Mouse (Mus musculus): ENCODE results near the gene Tmco2.
"Not testable (repeated sequence)": the region's sequence is repeated elsewhere in the genome, so short reads cannot be mapped to it uniquely, and the experiment has no call there.

Tmco2 gene

GRCm38 (mm10) chr4:121109126-121109525, at the start of gene Tmco2:
TSS of gene Tmco2 (minus strand) at chr4:121109226.
- DNase-seq (ENCODE audit: low spot score): no peak

GRCm38 (mm10) chr4:121103304-121103703, 5.7 kb downstream of the Tmco2 start:
- DNase-seq (ENCODE audit: low spot score): no peak

DNA sequence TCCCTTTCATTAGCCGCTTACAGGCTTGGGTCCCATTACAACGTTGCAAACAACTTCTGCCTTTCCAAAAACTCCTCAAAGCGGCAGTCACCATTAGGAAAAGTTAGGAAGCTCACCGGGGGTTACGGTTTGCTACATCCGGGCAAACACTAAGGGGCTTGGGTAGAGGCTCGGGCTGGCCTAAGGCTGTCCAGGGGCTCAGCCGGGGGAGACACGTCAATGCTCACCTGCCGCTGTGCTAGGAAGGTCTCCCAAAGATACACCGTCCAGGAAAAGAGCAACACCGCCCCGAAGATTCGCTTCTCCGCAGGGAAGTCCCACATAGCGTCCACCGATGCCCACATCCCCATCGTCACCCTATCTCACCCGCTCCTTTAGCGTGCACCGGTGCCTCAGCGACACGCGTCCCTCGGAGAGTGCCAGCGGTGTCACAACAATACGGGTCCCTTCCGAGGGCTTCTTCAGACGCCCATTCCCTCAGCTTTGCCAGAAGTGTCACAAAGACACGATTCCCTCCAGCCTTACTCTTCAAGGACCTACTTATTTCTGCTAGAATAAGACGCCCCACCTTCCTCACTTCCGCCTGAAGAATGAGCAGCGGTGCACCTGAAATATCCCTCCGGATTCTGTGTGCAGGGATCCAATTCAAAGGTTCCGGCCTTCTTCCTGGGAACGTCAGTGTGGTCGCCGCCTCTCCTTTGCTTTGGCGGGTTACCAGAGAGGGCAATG, 11.2 kb downstream of the Tmco2 start, which contains the start of gene Zmpste24:
Zmpste24 (minus strand) TSS at position 592 of the 729 bp plus-strand sequence.
- peak; percentile 92 for DNase-seq (ENCODE audit: low spot score)

DNA sequence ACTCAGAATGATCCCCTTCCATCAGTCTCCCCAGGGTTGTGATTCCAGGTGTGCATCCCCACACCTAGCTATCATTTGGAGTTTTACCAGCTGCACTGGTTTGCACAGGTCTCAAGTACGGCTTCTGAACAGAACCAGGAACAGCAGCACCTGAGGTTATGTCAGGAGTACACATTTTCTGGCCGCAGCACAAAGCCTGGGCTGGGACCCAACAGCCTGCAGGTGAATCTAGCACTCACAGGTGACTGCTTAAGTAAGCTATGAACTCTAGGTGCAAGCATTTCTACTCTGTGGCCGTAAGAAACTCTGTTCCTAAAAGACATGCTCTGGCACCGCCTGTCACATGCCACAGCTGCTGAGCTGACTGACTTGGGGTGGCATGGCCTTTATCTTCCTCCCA, 18.8 kb downstream of the Tmco2 start:
- no peak for DNase-seq (ENCODE audit: low spot score)

DNA sequence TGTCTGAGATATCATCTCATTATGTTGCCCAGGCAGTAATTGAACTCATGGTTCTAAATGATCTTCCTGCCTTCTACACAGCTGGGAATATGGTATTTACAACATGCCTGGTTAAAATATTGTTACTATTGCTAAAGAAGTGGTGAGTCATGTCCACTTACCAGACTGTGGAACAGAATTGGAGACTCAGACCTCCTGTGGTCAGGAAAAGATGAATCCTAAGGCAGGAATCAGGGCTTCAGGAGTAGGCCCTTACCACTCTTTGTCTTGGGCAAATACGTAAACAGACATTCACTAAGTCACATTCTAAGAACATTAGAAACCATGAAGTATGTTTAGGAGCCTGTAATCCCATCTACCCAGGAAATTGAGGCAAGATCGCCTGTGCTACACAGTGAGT, 20.3 kb downstream of the Tmco2 start:
- DNase-seq (ENCODE audit: low spot score): no peak

DNA sequence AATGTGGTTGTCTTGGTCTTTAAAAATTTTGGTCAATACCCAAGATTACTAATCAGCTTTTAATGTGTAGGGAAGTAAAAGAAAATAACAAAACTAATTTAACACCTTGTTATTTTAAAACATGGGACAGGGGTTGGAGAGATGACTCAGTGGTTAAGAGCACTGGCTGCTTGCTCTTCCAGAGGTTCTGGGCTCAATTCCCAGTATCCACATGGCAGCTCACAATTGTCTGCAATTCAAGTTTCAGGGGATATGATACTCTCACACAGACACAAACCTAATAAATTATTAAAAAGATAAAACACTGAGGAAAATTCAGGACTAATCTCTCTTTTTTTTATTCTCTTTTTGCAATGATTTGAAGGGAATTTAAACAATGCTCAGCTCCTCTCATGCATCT, 24.5 kb downstream of the Tmco2 start:
- DNase-seq (ENCODE audit: low spot score): no peak

GRCm38 (mm10) chr4:121080395-121080794, 28.6 kb downstream of the Tmco2 start:
- no peak for DNase-seq (ENCODE audit: low spot score)

GRCm38 (mm10) chr4:121077915-121078646, 30.9 kb downstream of the Tmco2 start:
- DNase-seq (ENCODE audit: low spot score): no peak

DNA sequence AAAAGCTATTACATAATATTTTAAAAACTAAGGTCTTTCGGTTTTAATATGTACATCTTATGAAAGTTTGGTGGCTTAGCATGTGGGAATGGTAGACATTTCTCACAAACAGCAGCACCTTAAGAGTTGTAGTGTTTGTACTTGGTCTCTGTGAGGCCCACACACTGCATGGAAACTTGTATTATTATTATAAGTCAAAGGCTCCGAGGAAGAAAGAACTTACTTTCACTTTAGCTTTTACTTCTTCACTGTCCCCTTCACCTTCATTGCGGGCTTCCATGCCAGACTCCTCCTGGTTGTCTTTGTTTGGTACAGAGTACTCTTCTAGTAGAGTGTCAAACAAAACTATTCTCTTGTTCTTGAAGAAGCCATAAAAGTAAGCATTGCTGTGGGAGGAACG, 34.8 kb downstream of the Tmco2 start:
- no peak for DNase-seq (ENCODE audit: low spot score)

GRCm38 (mm10) chr4:121065336-121065735, 43.7 kb downstream of the Tmco2 start:
- no peak for DNase-seq (ENCODE audit: low spot score)

- not testable (repeated sequence) for DNase-seq (ENCODE audit: low spot score)
Measured at GRCm38 (mm10) chr4:121059218-121059617, 49.8 kb downstream of the Tmco2 start.

DNA sequence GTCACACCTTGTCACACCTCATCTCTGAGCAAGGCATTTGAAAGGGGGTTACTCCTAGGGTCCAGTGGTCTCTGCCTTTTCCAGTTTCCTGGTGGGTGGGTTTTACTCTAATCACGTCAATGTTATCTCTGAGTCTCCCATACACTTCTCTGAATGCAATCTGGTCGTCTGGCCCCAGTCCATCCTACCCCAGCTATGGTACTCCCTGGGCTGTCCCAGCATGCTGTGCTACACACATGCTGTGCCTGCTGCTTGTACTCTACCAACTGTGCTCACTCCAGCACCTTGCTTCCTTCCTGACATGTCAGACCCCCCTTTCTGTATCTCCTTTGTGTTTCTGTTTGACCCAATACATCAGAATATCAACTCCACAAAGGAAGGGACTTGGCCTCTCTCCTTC, 52.0 kb downstream of the Tmco2 start:
- DNase-seq (ENCODE audit: low spot score): no peak

GRCm38 (mm10) chr4:121056342-121056741, 52.7 kb downstream of the Tmco2 start:
- DNase-seq (ENCODE audit: low spot score): no peak
